12 mouse cellular contexts compared by ENCODE assay signal in genomic region chr13:36035528-36035927, GRCm38 (mm10).
"Had no signal": no experiment of that assay in that cellular context is flagged by ENCODE, and none has a peak within 500 bp of the region (broad histone marks: within the 10 kb centered on the region; RNA-seq: fewer than 3 reads in every experiment).

No protein-coding gene starts in this region.

- H3K4me1 ChIP-seq: kidney, embryonic 15.5 days; limb, embryonic 13.5 days; lung, embryonic 15.5 days; midbrain, embryonic 12.5 days; stomach, embryonic 15.5 days had no signal

- H3K9ac ChIP-seq: kidney, embryonic 15.5 days; limb, embryonic 13.5 days; liver, embryonic 15.5 days; lung, embryonic 15.5 days; midbrain, embryonic 12.5 days; stomach, embryonic 15.5 days had no signal

- H3K4me3 ChIP-seq: kidney, embryonic 15.5 days; limb, embryonic 13.5 days; liver, embryonic 15.5 days; lung, embryonic 15.5 days; midbrain, embryonic 12.5 days; stomach, embryonic 15.5 days had no signal

- H3K27ac ChIP-seq: kidney, embryonic 15.5 days; limb, embryonic 13.5 days; liver, embryonic 15.5 days; lung, embryonic 15.5 days; midbrain, embryonic 12.5 days; stomach, embryonic 15.5 days had no signal

- H3K9me3 ChIP-seq: kidney, embryonic 15.5 days; limb, embryonic 13.5 days; liver, embryonic 15.5 days; lung, embryonic 15.5 days; midbrain, embryonic 12.5 days; stomach, embryonic 15.5 days had no signal

- H3K4me2 ChIP-seq: kidney, embryonic 15.5 days; limb, embryonic 13.5 days; liver, embryonic 15.5 days; lung, embryonic 15.5 days; midbrain, embryonic 12.5 days; stomach, embryonic 15.5 days had no signal

- H3K36me3 ChIP-seq: kidney, embryonic 15.5 days; limb, embryonic 13.5 days; liver, embryonic 15.5 days; lung, embryonic 15.5 days; midbrain, embryonic 12.5 days; stomach, embryonic 15.5 days had no signal

- H3K27me3 ChIP-seq: kidney, embryonic 15.5 days; limb, embryonic 13.5 days; liver, embryonic 15.5 days; lung, embryonic 15.5 days; midbrain, embryonic 12.5 days; stomach, embryonic 15.5 days had no signal

- ATAC-seq: midbrain, embryonic 16.5 days had no signal

- DNase-seq: kidney, postnatal 14 days; left cerebral cortex, postnatal 4 days; right cerebral cortex, postnatal 14 days; thymus, adult 2 months; thymus, postnatal 25 days had no signal
